Mouse (Mus musculus): ENCODE data around the gene Mmachc.
"Not testable (repeated sequence)": the region's sequence is repeated elsewhere in the genome, so short reads cannot be mapped to it uniquely, and the experiment has no call there.

The Mmachc gene

DNA sequence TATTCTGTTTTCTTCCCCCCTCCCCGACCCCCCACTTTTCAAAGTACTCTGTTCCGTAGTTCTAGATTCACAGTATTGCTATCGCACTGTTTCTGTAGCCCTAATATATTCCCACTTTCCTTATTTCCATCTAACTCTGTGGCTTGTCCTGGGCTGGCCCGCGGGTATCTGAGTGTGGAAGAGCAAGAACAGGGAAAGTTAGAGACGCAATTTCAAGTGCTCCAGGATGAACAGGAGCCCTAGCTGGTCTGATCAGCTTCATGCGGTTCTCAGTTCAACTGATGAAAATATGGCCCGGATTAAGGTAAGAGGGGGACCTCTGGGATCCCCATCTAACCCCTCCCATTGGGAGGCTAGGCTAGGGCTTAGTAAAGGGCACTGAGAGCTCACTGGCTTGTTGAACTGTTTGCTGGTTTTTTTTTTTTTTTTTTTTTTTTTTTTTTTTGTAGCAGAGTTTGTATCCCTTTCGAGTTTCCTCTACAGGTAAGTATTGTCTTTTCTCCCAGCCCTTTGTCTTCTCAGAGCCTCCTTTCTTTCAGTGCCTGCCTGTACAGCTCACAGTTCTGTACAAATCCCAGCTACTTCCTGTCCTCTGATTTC lies 685 bp upstream of the Mmachc start:
- no peak for DNase-seq (ENCODE audit: low read depth, low spot score)
- Histone ChIP-seq H3K27me3 (ENCODE audit: control insufficient read depth, insufficient read depth, low read length, poor library complexity, severe bottlenecking) (no peaks in the 10 kb centered on the region), H3K36me3 (ENCODE audit: control insufficient read depth, insufficient read depth, low read length, poor library complexity, severe bottlenecking) (peaks cover 2% of the 10 kb centered on the region; the same call in 1 of the 2 replicates)

DNA sequence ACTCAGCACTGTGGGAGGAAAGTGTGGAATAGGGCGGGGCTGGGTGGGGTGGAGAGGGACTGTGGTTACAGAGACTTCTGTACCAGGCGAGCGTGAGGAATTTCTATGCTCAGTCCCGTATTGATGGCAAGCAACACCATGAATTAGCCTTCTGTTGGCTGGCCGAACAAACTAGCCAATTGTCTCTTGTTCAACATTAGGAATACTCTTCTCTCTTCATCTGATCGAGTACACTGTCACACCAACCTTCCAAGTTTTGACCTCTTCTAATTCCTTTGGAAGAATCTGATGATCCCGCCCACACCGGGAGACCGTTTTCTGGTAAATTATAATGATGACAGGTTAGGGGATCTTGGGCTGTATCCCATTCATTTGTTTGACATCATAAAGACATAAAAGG lies 540 bp downstream of the Mmachc start:
- no peak for DNase-seq (ENCODE audit: low read depth, low spot score)
- H3K27me3 ChIP-seq (ENCODE audit: control insufficient read depth, insufficient read depth, low read length, poor library complexity, severe bottlenecking) = no peaks in the 10 kb centered on the region
- H3K36me3 ChIP-seq (ENCODE audit: control insufficient read depth, insufficient read depth, low read length, poor library complexity, severe bottlenecking) = 0 out of 2 replicates have a peak, but pooled peaks cover 3% of the 10 kb centered on the region

DNA sequence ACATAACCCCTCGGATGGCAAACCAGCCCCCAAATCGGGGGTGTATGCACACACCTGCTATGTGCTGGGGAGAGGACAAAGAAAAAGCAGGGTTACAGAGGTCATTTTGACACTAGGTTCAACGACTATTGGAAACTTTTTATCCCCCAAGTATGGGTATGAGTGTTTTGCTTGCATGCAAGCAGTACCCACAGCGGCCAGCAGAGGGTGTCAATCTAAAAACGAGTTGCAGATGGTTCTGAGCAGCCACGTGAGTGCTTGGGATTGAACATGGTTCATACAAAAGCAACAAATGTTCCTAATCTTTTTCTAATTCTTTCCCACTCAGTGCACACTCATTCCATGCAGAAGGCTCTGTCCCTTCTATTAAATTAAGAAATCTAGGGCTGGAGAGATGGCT lies 4.4 kb downstream of the Mmachc start:
- 0 out of 2 replicates have a peak, but pooled peaks cover 4% of the 10 kb centered on the region for H3K36me3 ChIP-seq (ENCODE audit: control insufficient read depth, insufficient read depth, low read length, poor library complexity, severe bottlenecking)
- peak; percentile 87 for DNase-seq (ENCODE audit: low read depth, low spot score)

DNA sequence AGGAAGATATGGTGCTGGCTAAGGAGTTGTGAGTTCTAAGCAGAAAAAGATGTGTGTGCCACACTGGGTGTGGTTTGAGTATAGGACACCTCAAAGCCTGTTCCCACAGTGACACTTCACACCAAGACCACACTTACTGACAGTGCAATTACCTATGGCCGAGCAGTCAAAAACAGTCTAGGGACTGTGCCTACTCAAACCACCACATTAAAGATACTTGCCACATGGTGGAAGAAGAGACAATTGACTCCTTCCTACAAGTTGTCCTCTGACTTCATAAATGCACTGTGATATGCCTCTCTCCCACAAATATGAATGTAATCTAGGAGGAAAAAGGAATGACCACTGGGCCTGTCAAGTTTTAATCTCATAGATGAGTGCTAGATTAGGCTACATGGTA lies 7.2 kb downstream of the Mmachc start:
- Histone ChIP-seq H3K36me3 (ENCODE audit: control insufficient read depth, insufficient read depth, low read length, poor library complexity, severe bottlenecking) (0 out of 2 replicates have a peak, but pooled peaks cover 6% of the 10 kb centered on the region), H3K27me3 (ENCODE audit: control insufficient read depth, insufficient read depth, low read length, poor library complexity, severe bottlenecking) (no peaks in the 10 kb centered on the region)
- DNase-seq (ENCODE audit: low read depth, low spot score) = no peak

More for the DNA sequence above, 4.4 kb downstream of the Mmachc start:
- no peaks in the 10 kb centered on the region for H3K27me3 ChIP-seq (ENCODE audit: control insufficient read depth, insufficient read depth, low read length, poor library complexity, severe bottlenecking)

DNA sequence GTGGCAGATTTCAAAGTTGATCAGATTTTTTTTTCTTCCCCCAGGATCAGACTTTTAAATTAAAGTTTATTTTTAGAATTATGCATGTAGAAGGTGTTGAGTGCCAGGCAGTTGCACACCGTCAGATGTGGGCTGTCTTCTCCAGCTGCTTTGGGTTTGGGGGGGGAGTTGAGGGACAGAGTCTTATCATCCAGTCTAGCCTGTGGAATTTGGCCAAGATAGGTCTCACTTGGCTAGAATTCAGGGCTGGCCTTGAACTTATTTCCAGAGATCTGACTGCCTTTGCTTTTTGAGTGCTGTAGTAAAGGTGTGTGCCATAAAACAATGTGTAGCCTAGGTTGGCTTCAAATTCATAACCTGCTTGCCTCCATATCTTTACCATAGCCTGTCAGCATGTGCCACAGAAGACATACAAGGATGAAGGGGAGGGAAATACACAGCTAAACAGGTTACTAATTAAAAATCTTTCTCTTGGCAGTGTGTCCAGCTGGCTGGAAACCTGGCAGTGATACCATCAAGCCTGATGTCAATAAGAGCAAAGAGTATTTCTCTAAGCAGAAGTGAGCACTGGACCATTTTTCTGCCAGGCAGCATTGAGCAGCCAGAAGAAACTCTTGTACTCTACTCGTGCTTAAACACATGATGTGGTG lies 9.4 kb downstream of the Mmachc start:
- peaks cover 15% of the 10 kb centered on the region; the same call in 1 of the 2 replicates for H3K36me3 ChIP-seq (ENCODE audit: control insufficient read depth, insufficient read depth, low read length, poor library complexity, severe bottlenecking)
- no peak for DNase-seq (ENCODE audit: low read depth, low spot score)
- no peaks in the 10 kb centered on the region for H3K27me3 ChIP-seq (ENCODE audit: control insufficient read depth, insufficient read depth, low read length, poor library complexity, severe bottlenecking)

DNA sequence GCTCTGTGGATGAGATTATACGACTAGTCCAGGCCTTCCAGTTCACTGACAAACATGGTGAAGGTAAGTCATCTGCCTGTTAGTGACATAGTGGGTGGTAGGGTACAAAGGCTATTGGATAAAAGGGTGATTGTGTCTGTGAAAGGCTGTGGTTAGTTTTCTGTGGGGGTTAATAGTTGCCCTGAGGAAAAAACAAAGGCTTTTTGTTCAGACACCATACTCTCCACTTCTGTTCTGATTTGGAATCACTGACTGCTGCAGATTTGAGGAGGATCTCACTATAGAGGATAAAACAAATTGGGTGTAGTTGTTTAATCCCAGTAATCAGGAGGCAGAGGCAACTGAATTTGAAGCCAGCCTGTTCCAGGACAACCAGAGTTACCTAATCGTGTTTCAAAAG lies 14.4 kb downstream of the Mmachc start:
- Histone ChIP-seq H3K36me3 (ENCODE audit: control insufficient read depth, insufficient read depth, low read length, poor library complexity, severe bottlenecking) (peaks cover 24% of the 10 kb centered on the region), H3K27me3 (ENCODE audit: control insufficient read depth, insufficient read depth, low read length, poor library complexity, severe bottlenecking) (no peaks in the 10 kb centered on the region)
- DNase-seq (ENCODE audit: low read depth, low spot score) = no peak

DNA sequence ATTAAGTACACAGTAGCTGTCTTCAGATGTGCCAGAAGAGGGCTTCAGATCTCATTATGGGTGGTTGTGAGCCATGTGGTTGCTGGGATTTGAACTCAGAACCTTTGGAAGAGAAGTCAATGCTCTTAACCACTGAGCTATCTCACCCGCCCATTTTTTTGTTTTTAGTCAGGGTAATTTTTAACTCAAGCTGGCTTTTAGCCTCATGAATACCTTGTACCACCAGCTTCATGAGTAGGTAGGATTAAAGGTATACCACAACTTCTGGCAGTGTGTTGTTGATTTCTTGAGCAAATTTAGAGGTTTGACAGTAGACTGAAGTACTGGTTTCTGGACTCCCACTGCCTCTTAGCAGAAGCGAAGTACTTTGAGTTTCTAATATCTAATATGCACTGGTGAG lies 16.1 kb downstream of the Mmachc start:
- Histone ChIP-seq H3K36me3 (ENCODE audit: control insufficient read depth, insufficient read depth, low read length, poor library complexity, severe bottlenecking) (peaks cover 22% of the 10 kb centered on the region), H3K27me3 (ENCODE audit: control insufficient read depth, insufficient read depth, low read length, poor library complexity, severe bottlenecking) (no peaks in the 10 kb centered on the region)
- no peak for DNase-seq (ENCODE audit: low read depth, low spot score)

DNA sequence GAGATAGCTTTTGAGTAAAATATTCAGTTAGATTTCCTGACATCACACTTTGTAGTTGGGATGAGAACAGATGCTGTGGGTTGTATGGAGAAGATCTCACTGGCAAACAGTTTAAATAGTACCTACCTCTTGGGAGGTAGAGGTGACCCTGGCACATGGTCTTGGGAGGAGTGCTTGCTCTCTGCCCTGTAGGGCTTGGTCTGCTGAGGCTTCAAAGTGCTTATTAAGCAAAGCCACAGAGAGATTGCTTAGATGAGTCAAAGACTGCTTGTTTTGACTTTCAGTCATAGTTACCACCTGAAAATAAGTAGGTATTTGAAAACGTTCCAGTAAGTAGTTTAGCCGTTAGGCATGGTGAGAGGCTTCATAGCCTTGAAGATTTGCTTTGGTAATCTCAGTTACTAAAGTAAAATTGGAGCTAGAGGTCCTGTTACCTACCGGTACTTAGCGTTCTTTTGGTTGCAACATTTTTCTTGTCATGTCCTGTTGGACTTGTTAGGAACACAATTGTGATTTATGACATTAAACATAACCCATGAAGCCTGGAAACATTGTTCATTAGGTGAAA lies 18.8 kb downstream of the Mmachc start:
- DNase-seq (ENCODE audit: low read depth, low spot score) = no peak
- Histone ChIP-seq H3K36me3 (ENCODE audit: control insufficient read depth, insufficient read depth, low read length, poor library complexity, severe bottlenecking) (peaks cover 15% of the 10 kb centered on the region), H3K27me3 (ENCODE audit: control insufficient read depth, insufficient read depth, low read length, poor library complexity, severe bottlenecking) (no peaks in the 10 kb centered on the region)

DNA sequence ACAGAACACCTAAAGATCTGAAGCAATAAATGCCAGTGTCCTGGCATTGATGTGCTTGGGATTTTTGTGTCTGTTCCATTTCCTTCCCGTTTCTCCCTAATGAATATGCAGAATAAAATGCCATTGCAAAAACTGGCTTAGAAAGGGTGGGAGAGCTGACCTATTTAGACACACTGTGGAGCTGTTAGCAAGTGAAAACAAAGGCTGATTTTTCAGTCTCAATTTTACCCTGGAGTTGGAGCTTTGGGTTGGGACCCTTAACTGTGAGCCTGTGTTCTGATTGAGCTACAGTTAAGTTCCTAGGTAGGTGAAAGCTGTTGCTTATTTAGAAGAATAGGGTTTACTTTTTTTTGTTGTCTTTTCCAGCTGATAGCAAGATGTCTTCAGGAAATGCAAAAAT lies 21.2 kb downstream of the Mmachc start:
- H3K27me3 ChIP-seq (ENCODE audit: control insufficient read depth, insufficient read depth, low read length, poor library complexity, severe bottlenecking) = no peaks in the 10 kb centered on the region
- peaks cover 8% of the 10 kb centered on the region for H3K36me3 ChIP-seq (ENCODE audit: control insufficient read depth, insufficient read depth, low read length, poor library complexity, severe bottlenecking)
- no peak for DNase-seq (ENCODE audit: low read depth, low spot score)

DNA sequence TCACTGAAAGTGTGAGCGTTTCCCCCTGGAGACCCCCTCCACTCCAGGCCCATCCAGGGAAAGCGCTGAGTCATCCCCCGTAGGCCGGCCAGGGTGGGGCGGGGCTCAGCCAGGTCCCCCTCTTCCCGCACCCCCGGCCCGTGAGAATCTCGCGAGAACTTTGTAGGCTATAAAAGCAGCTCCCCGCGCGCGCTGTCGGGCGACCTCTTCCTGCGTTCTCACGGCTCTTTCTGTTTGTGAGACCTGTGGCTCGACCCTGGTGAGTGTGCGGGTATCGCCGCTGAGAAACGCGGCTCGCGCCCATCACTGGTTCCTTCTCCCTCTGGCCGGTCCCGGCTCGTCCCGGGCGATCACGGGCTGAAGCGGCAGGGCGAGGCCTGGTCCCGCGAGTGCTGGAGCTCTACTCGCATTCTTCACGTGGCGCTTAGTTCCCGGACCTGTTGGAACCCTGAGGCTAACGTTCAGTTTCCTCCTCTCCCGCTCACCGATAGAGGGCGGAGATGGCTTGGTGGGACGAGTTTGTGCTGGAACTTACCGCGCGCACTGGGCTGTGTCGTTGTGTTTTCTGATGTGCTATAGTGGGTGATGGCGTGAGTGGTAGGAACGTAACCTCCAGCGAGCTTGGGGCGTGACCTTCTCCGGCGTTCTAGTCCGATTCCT lies 22.7 kb downstream of the Mmachc start, which contains the start of gene Prdx1:
Prdx1 (plus strand) TSS at position 143 of the 660 bp plus-strand sequence.
- peak; percentile 94 for DNase-seq (ENCODE audit: low read depth, low spot score)
- Histone ChIP-seq H3K36me3 (ENCODE audit: control insufficient read depth, insufficient read depth, low read length, poor library complexity, severe bottlenecking) (peaks cover 4% of the 10 kb centered on the region; the same call in 1 of the 2 replicates), H3K27me3 (ENCODE audit: control insufficient read depth, insufficient read depth, low read length, poor library complexity, severe bottlenecking) (no peaks in the 10 kb centered on the region)

DNA sequence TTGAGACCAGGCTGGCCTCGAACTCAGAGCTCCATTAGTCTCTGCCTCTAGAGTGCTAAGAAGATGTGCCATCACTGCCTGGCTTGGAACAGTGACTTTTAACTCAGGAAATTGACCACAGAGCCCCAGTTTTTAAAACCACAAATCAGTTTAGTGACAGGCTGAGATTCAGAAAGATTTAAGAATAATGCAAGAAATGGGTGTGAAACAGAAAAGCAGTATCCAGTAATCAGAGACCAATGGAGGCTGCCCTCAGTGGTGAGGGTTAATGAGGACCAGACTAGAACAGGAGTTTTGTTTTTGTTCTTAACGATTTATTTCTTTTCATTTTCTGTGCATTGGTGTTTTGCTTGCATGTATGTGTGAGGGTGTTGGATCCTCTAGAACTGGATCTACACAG lies 23.5 kb downstream of the Mmachc start:
- Histone ChIP-seq H3K36me3 (ENCODE audit: control insufficient read depth, insufficient read depth, low read length, poor library complexity, severe bottlenecking) (peaks cover 2% of the 10 kb centered on the region; the same call in 1 of the 2 replicates), H3K27me3 (ENCODE audit: control insufficient read depth, insufficient read depth, low read length, poor library complexity, severe bottlenecking) (no peaks in the 10 kb centered on the region)
- no peak for DNase-seq (ENCODE audit: low read depth, low spot score)

DNA sequence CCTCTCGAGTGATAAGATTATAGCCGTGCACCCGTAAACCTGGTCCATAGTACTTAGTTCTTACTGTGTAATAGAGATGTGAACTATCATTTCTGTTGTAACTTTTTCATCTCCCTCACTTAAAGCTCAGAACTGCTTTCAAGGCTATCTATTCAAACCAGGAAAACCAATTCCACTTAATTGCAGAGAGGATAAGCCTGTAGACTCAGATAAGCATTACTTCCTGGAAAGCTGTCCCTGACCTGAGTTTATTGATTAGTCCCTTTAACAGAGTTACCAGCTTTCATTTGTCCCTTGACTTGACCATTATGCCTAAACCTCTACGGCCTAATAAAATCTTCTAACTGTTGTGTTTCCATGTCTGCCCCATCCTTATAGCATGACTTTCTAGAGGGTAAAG lies 24.2 kb downstream of the Mmachc start:
- H3K27me3 ChIP-seq (ENCODE audit: control insufficient read depth, insufficient read depth, low read length, poor library complexity, severe bottlenecking) = no peaks in the 10 kb centered on the region
- DNase-seq (ENCODE audit: low read depth, low spot score) = no peak

DNA sequence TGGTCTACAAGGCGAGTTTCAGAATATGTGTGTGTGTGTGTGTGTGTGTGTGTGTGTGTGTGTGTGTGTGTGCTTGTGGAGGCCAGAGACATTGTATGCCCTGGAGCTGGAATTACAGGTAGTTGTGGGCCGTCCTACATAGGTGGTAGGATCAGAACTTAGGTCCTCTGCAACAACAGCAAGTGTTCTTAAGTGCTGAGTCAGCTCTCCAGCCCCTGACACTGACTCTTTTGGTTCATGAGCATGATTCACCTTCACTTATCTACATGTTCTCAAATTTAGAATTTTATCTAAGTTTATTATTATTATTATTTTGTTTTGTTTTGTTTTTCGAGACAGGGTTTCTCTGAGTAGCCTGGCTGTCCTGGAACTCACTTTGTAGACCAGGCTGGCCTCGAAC lies 27.7 kb downstream of the Mmachc start:
- not testable (repeated sequence) for DNase-seq (ENCODE audit: low read depth, low spot score); H3K27me3 ChIP-seq (ENCODE audit: control insufficient read depth, insufficient read depth, low read length, poor library complexity, severe bottlenecking); H3K36me3 ChIP-seq (ENCODE audit: control insufficient read depth, insufficient read depth, low read length, poor library complexity, severe bottlenecking)

More for the DNA sequence above, 24.2 kb downstream of the Mmachc start:
- H3K36me3 ChIP-seq (ENCODE audit: control insufficient read depth, insufficient read depth, low read length, poor library complexity, severe bottlenecking) = peaks cover 2% of the 10 kb centered on the region; the same call in 1 of the 2 replicates

DNA sequence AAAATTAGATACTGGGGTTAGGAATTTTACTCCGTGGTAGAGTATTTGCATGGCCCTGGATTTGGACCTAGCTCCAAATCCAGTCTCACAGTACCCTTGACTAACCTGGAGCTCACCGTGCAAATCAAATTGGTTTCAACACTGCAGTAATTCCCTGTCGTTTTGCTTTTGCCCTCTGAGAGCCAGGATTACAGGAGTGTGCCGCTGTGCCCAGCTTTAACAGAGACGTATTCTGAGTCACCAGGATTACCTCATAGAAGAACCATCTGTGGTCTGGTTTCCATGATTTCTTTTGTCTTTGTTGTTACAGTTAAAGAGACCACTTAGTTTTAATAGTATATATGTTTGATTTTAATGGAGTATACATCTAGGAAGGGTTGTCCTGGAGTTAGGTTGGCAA lies 29.1 kb downstream of the Mmachc start:
- DNase-seq (ENCODE audit: low read depth, low spot score) = no peak
- H3K36me3 ChIP-seq (ENCODE audit: control insufficient read depth, insufficient read depth, low read length, poor library complexity, severe bottlenecking) = no peaks in the 10 kb centered on the region
- no peaks in the 10 kb centered on the region for H3K27me3 ChIP-seq (ENCODE audit: control insufficient read depth, insufficient read depth, low read length, poor library complexity, severe bottlenecking)

DNA sequence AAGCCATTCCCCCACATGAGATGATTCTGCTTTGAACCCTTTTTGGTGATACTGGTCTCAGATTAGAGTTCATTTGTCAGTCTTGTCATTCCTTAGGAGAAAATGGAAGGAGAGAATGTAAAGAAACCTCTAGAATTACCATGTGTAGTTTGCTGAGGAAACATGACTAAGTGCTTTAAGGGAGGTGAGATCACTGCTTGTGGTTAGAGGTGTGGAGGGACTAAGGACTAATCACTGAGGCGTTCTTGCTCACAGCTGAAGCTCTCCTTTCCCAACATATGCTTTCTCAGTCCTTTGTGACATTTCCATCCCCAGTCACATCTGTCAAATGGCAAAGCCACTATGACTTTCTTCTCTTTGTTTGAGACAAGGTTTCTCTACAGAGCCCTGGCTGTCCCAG lies 30.4 kb downstream of the Mmachc start:
- Histone ChIP-seq H3K36me3 (ENCODE audit: control insufficient read depth, insufficient read depth, low read length, poor library complexity, severe bottlenecking) (no peaks in the 10 kb centered on the region), H3K27me3 (ENCODE audit: control insufficient read depth, insufficient read depth, low read length, poor library complexity, severe bottlenecking) (no peaks in the 10 kb centered on the region)
- no peak for DNase-seq (ENCODE audit: low read depth, low spot score)
